Mouse (Mus musculus) liver, postnatal 0 days (tissue): Measurements from ENCODE around the gene Rnf168. TPM values are rescaled to one million over a fixed set of nuclear protein-coding genes. Genes with fewer than 3 reads are reported as not detected.

ENCODE experiments used
- ATAC-seq: fragments of 200-750 bp; cut with Nextera tagmentation; 2 replicates; pipeline ENCODE4 v1.8.0; 2017; ENCODE audit warnings: mild to moderate bottlenecking, moderate library complexity
- DNase-seq: peaks from one replicate; pipeline ENCODE4 v3.0.0-alpha.2; 2016
- H3K27ac ChIP-seq: fragments of 300-500 bp; sonication (generic); 2 replicates; pipeline ENCODE4 v1.5.1; 2014; ENCODE audit warnings: antibody characterized with exemption, moderate library complexity, mild to moderate bottlenecking, low read depth
- H3K27me3 ChIP-seq: fragments of 300-500 bp; sonication (generic); 2 replicates; pipeline ENCODE4 v1.6.1; 2014; ENCODE audit warnings: low read length, control low read depth, mixed read lengths; ENCODE audit not compliant: insufficient read depth
- H3K36me3 ChIP-seq: fragments of 300-500 bp; sonication (generic); replicated peaks from 2 replicates; pipeline ENCODE4 v1.6.1; 2014; ENCODE audit warnings: mild to moderate bottlenecking, control low read depth, low read length, moderate library complexity, mixed read lengths; ENCODE audit not compliant: insufficient read depth
- H3K4me1 ChIP-seq: fragments of 300-500 bp; sonication (generic); 2 replicates; pipeline ENCODE4 v1.6.1; 2014; ENCODE audit warnings: antibody characterized with exemption, mild to moderate bottlenecking, control low read depth; ENCODE audit not compliant: insufficient read depth
- H3K4me2 ChIP-seq: fragments of 300-500 bp; sonication (generic); 2 replicates; pipeline ENCODE4 v1.6.1; 2014; ENCODE audit warnings: low read depth, mild to moderate bottlenecking, low read length, moderate library complexity, mixed read lengths
- H3K4me3 ChIP-seq: fragments of 300-500 bp; sonication (generic); 2 replicates; pipeline ENCODE4 v1.5.1; 2014; ENCODE audit warnings: low read depth, low read length
- H3K9ac ChIP-seq: fragments of 300-500 bp; sonication (generic); replicated peaks from 2 replicates; pipeline ENCODE4 v1.6.1; 2014; ENCODE audit warnings: mild to moderate bottlenecking, moderate library complexity
- H3K9me3 ChIP-seq: fragments of 300-500 bp; sonication (generic); 2 replicates; pipeline ENCODE4 v1.6.1; 2016; ENCODE audit warnings: mild to moderate bottlenecking, control low read depth, low read length, mixed read lengths
- CTCF ChIP-seq: sonication (generic); IDR thresholded peaks from 2 replicates; pipeline ENCODE4 v1.5.1; 2016; ENCODE audit warnings: antibody characterized with exemption, low read depth
- EP300 ChIP-seq: IDR thresholded peaks from 2 replicates; pipeline ENCODE4 v1.6.1; 2016; ENCODE audit warnings: antibody characterized with exemption, low read depth, mild to moderate bottlenecking
- WGBS: fragments of 180-500 bp; shearing (Covaris S2); extraction: QIAGEN DNeasy Blood & Tissue Kit; methylation state at CpG from one replicate; pipeline ENCODE4 v1.1.7; 2014; ENCODE audit not compliant: insufficient replicate concordance; 5-methylcytosine and 5-hydroxymethylcytosine counted together
- polyA plus RNA-seq: library from polyadenylated mRNA; unstranded; fragments of >200 nt; fragmentation: Nextera tagmentation; extraction: Ambion mirVana; gene quantifications from 2 replicates; pipeline ENCODE4 v1.2.1, GENCODE M21; 2015

Gene Rnf168
- polyA plus RNA-seq, 1 experiment from 2014 or later: 10.7 TPM

- no peak for TF ChIP-seq CTCF
- TF ChIP-seq EP300: no peak
- ATAC-seq (no peak), DNase-seq (no peak)
- no peak overlapping the region for H3K4me3 ChIP-seq
- no peak overlapping the region for H3K9ac ChIP-seq
- H3K9me3 ChIP-seq: no peaks in the 10 kb centered on the region
- H3K27me3 ChIP-seq: no peaks in the 10 kb centered on the region
- no peak overlapping the region for H3K4me2 ChIP-seq
- 88% methylated on average over 7 of the region's 7 CpGs for WGBS
- H3K36me3 ChIP-seq: peaks cover 21% of the 10 kb centered on the region
- no peaks in the 10 kb centered on the region for H3K4me1 ChIP-seq
- H3K27ac ChIP-seq: no peak overlapping the region
Measured at GRCm38 (mm10) chr16:32303886-32304285, 26.6 kb downstream of the Rnf168 start.

GRCm38 (mm10) chr16:32311970-32312369 lies 34.7 kb downstream of the Rnf168 start:
- H3K4me3 ChIP-seq: no peak overlapping the region
- no peaks in the 10 kb centered on the region for H3K27me3 ChIP-seq
- H3K36me3 ChIP-seq: no peaks in the 10 kb centered on the region
- no peaks in the 10 kb centered on the region for H3K9me3 ChIP-seq
- no peak for DNase-seq
- no peak overlapping the region for H3K4me2 ChIP-seq
- TF ChIP-seq CTCF (no peak), EP300 (no peak)
- no peak overlapping the region for H3K9ac ChIP-seq
- WGBS: 79% methylated on average over 4 of the region's 4 CpGs
- no peak overlapping the region for H3K27ac ChIP-seq
- no peak for ATAC-seq
- no peaks in the 10 kb centered on the region for H3K4me1 ChIP-seq

GRCm38 (mm10) chr16:32312386-32312785 lies 35.1 kb downstream of the Rnf168 start:
- DNase-seq (no peak), ATAC-seq (no peak)
- H3K4me3 ChIP-seq: no peak overlapping the region
- no peak overlapping the region for H3K4me2 ChIP-seq
- H3K9me3 ChIP-seq: no peaks in the 10 kb centered on the region
- TF ChIP-seq CTCF (no peak), EP300 (no peak)
- H3K36me3 ChIP-seq: no peaks in the 10 kb centered on the region
- no peaks in the 10 kb centered on the region for H3K27me3 ChIP-seq
- H3K27ac ChIP-seq: no peak overlapping the region
- 51% methylated on average over 5 of the region's 5 CpGs for WGBS
- no peaks in the 10 kb centered on the region for H3K4me1 ChIP-seq
- H3K9ac ChIP-seq: no peak overlapping the region

GRCm38 (mm10) chr16:32312859-32313258 lies 35.6 kb downstream of the Rnf168 start:
- Histone ChIP-seq H3K4me1 (no peaks in the 10 kb centered on the region), H3K27ac (no peak overlapping the region), H3K27me3 (no peaks in the 10 kb centered on the region), H3K4me3 (no peak overlapping the region), H3K9ac (no peak overlapping the region), H3K36me3 (no peaks in the 10 kb centered on the region), H3K4me2 (no peak overlapping the region), H3K9me3 (no peaks in the 10 kb centered on the region)
- TF ChIP-seq EP300: no peak
- no peak for TF ChIP-seq CTCF
- ATAC-seq (no peak), DNase-seq (no peak)
- 72% methylated on average over 4 of the region's 4 CpGs for WGBS

GRCm38 (mm10) chr16:32316601-32317000 lies 39.3 kb downstream of the Rnf168 start:
- Histone ChIP-seq H3K4me1 (no peaks in the 10 kb centered on the region), H3K27ac (no peak overlapping the region), H3K36me3 (no peaks in the 10 kb centered on the region), H3K4me3 (no peak overlapping the region), H3K27me3 (no peaks in the 10 kb centered on the region), H3K4me2 (no peak overlapping the region), H3K9me3 (no peaks in the 10 kb centered on the region), H3K9ac (no peak overlapping the region)
- TF ChIP-seq CTCF (no peak), EP300 (no peak)
- WGBS: 85% methylated on average over 2 of the region's 2 CpGs
- no peak for ATAC-seq
- no peak for DNase-seq

GRCm38 (mm10) chr16:32323953-32324352 lies 46.7 kb downstream of the Rnf168 start:
- WGBS: 32% methylated on average over 7 of the region's 7 CpGs
- H3K4me1 ChIP-seq: 0 out of 2 replicates have a peak, but pooled peaks cover 4% of the 10 kb centered on the region
- H3K4me2 ChIP-seq: no peak overlapping the region
- H3K9ac ChIP-seq: no peak overlapping the region
- no peaks in the 10 kb centered on the region for H3K27me3 ChIP-seq
- no peak for DNase-seq
- TF ChIP-seq CTCF: no peak
- H3K27ac ChIP-seq: no peak overlapping the region
- ATAC-seq: no peak
- H3K9me3 ChIP-seq: no peaks in the 10 kb centered on the region
- H3K4me3 ChIP-seq: no peak overlapping the region
- no peaks in the 10 kb centered on the region for H3K36me3 ChIP-seq
